Mouse (Mus musculus): ENCODE measurements around the gene Lypd4. TPM values are rescaled to one million over a fixed set of nuclear protein-coding genes. Genes with fewer than 3 reads are reported as not detected.

Gene Lypd4
- polyA plus RNA-seq (2014; fragmentation: Illumina TruSeq; extraction: RNeasy Lipid Tissue Mini Kit (QIAGEN cat#74804); ENCODE audit: low read depth, low replicate concordance): not detected

GRCm38 (mm10) chr7:24869532-24870165 lies at the start of gene Lypd4, which contains the start of gene Dmrtc2:
Gene Lypd4, minus strand, starts transcription at chr7:24869941.
Gene Dmrtc2, plus strand, starts transcription at chr7:24870057.

GRCm38 (mm10) chr7:24902630-24903443 lies 33.1 kb upstream of the Lypd4 start, which contains the start of gene Arhgef1:
Gene Arhgef1, plus strand, starts transcription at chr7:24902912.

GRCm38 (mm10) chr7:24897224-24897623 lies 27.5 kb upstream of the Lypd4 start, which contains the start of gene Cd79a:
Gene Cd79a, plus strand, starts transcription at chr7:24897381.

GRCm38 (mm10) chr7:24883896-24884692 lies 14.4 kb upstream of the Lypd4 start, which contains the start of gene Rps19:
Gene Rps19, plus strand, starts transcription at chr7:24884371.

GRCm38 (mm10) chr7:24861913-24862312 lies 7.8 kb downstream of the Lypd4 start, which contains the start of gene Gm9844:
Gene Gm9844, plus strand, starts transcription at chr7:24862213.

Other genes with a start within 250 kb of the Lypd4 start
- not detected for gene Lypd3, start 233.4 kb downstream of the Lypd4 start, polyA plus RNA-seq (2014; fragmentation: Illumina TruSeq; extraction: RNeasy Lipid Tissue Mini Kit (QIAGEN cat#74804); ENCODE audit: low read depth, low replicate concordance)
- gene Tex101, start 193.3 kb downstream of the Lypd4 start, polyA plus RNA-seq (2014; fragmentation: Illumina TruSeq; extraction: RNeasy Lipid Tissue Mini Kit (QIAGEN cat#74804); ENCODE audit: low read depth, low replicate concordance): not detected
- gene BC049730, start 160.7 kb downstream of the Lypd4 start, polyA plus RNA-seq (2014; fragmentation: Illumina TruSeq; extraction: RNeasy Lipid Tissue Mini Kit (QIAGEN cat#74804); ENCODE audit: low read depth, low replicate concordance): not detected
- gene Gm4763, start 143.0 kb downstream of the Lypd4 start, polyA plus RNA-seq (2014; fragmentation: Illumina TruSeq; extraction: RNeasy Lipid Tissue Mini Kit (QIAGEN cat#74804); ENCODE audit: low read depth, low replicate concordance): not detected
- 7.5 TPM for gene Cd177, start 109.6 kb downstream of the Lypd4 start, polyA plus RNA-seq (2014; fragmentation: Illumina TruSeq; extraction: RNeasy Lipid Tissue Mini Kit (QIAGEN cat#74804); ENCODE audit: low read depth, low replicate concordance)
- gene Ceacam10, start 92.7 kb downstream of the Lypd4 start, polyA plus RNA-seq (2014; fragmentation: Illumina TruSeq; extraction: RNeasy Lipid Tissue Mini Kit (QIAGEN cat#74804); ENCODE audit: low read depth, low replicate concordance): 116 TPM
- gene Gm9844, start 7.7 kb downstream of the Lypd4 start, polyA plus RNA-seq (2014; fragmentation: Illumina TruSeq; extraction: RNeasy Lipid Tissue Mini Kit (QIAGEN cat#74804); ENCODE audit: low read depth, low replicate concordance): not detected
- not detected for gene Dmrtc2, start 116 bp upstream of the Lypd4 start, polyA plus RNA-seq (2014; fragmentation: Illumina TruSeq; extraction: RNeasy Lipid Tissue Mini Kit (QIAGEN cat#74804); ENCODE audit: low read depth, low replicate concordance)
- gene Rps19, start 14.4 kb upstream of the Lypd4 start, polyA plus RNA-seq (2014; fragmentation: Illumina TruSeq; extraction: RNeasy Lipid Tissue Mini Kit (QIAGEN cat#74804); ENCODE audit: low read depth, low replicate concordance): 24.5 TPM
- 1.3 TPM for gene Cd79a, start 27.4 kb upstream of the Lypd4 start, polyA plus RNA-seq (2014; fragmentation: Illumina TruSeq; extraction: RNeasy Lipid Tissue Mini Kit (QIAGEN cat#74804); ENCODE audit: low read depth, low replicate concordance)
- gene Arhgef1, start 33.0 kb upstream of the Lypd4 start, polyA plus RNA-seq (2014; fragmentation: Illumina TruSeq; extraction: RNeasy Lipid Tissue Mini Kit (QIAGEN cat#74804); ENCODE audit: low read depth, low replicate concordance): 1.7 TPM
- not detected for gene Gm4881, start 74.6 kb upstream of the Lypd4 start, polyA plus RNA-seq (2014; fragmentation: Illumina TruSeq; extraction: RNeasy Lipid Tissue Mini Kit (QIAGEN cat#74804); ENCODE audit: low read depth, low replicate concordance)
- not detected for gene Rabac1, start 102.8 kb upstream of the Lypd4 start, polyA plus RNA-seq (2014; fragmentation: Illumina TruSeq; extraction: RNeasy Lipid Tissue Mini Kit (QIAGEN cat#74804); ENCODE audit: low read depth, low replicate concordance)
- gene Atp1a3, start 136.0 kb upstream of the Lypd4 start, polyA plus RNA-seq (2014; fragmentation: Illumina TruSeq; extraction: RNeasy Lipid Tissue Mini Kit (QIAGEN cat#74804); ENCODE audit: low read depth, low replicate concordance): not detected
- gene Grik5, start 202.4 kb upstream of the Lypd4 start, polyA plus RNA-seq (2014; fragmentation: Illumina TruSeq; extraction: RNeasy Lipid Tissue Mini Kit (QIAGEN cat#74804); ENCODE audit: low read depth, low replicate concordance): 0.63 TPM
- 0.95 TPM for gene Zfp574, start 202.6 kb upstream of the Lypd4 start, polyA plus RNA-seq (2014; fragmentation: Illumina TruSeq; extraction: RNeasy Lipid Tissue Mini Kit (QIAGEN cat#74804); ENCODE audit: low read depth, low replicate concordance)

All from sigmoid colon, adult 10 weeks (tissue).